Mouse (Mus musculus) thymus, postnatal 0 days (tissue): ENCODE data around the gene T2. TPM values are rescaled to one million over a fixed set of nuclear protein-coding genes. Genes with fewer than 3 reads are reported as not detected.

ENCODE experiments used
- DNase-seq: peaks from one replicate; pipeline ENCODE4 v3.0.0-alpha.2; 2015; ENCODE audit warnings: low spot score
- polyA plus RNA-seq: library from polyadenylated mRNA; unstranded; fragments of >200 nt; fragmentation: Nextera tagmentation; extraction: Ambion mirVana; gene quantifications from 2 replicates; pipeline ENCODE4 v1.2.1, GENCODE M21; 2015

Gene T2
- polyA plus RNA-seq, 1 experiment from 2014 or later = 0.27 TPM

GRCm38 (mm10) chr17:8467771-8468170 lies 112.0 kb downstream of the T2 start:
- no peak for DNase-seq

GRCm38 (mm10) chr17:8468716-8469344 lies 113.0 kb downstream of the T2 start:
- DNase-seq = peak; percentile 75

Other genes with a start within 250 kb of the T2 start
- gene Gm49673, start 208.2 kb upstream of the T2 start, polyA plus RNA-seq = 0.52 and 1.1 TPM in 2 replicates
- gene Rnaset2a, start 207.9 kb upstream of the T2 start, polyA plus RNA-seq = 65.4 and 67.5 TPM in 2 replicates
- 43.1 and 47.5 TPM in 2 replicates for gene Fgfr1op, start 190.5 kb upstream of the T2 start, polyA plus RNA-seq
- 1.7 and 2.0 TPM in 2 replicates for gene Ccr6, start 119.9 kb upstream of the T2 start, polyA plus RNA-seq
- gene Mpc1, start 73.1 kb upstream of the T2 start, polyA plus RNA-seq = 280 and 284 TPM in 2 replicates
- gene Sft2d1, start 44.9 kb upstream of the T2 start, polyA plus RNA-seq = 130 and 131 TPM in 2 replicates
- gene Prr18, start 18.5 kb upstream of the T2 start, polyA plus RNA-seq = 0.07 and 0.18 TPM in 2 replicates
- gene T, start 78.4 kb downstream of the T2 start, polyA plus RNA-seq = 0.09 and 0.14 TPM in 2 replicates
- gene Pde10a, start 169.4 kb downstream of the T2 start, polyA plus RNA-seq = 3.1 and 3.3 TPM in 2 replicates
- gene Gm17087, start 211.0 kb downstream of the T2 start, polyA plus RNA-seq = not detected in 2 replicates